ENCODE assay signal across 28 mouse cellular contexts in the genomic region with DNA sequence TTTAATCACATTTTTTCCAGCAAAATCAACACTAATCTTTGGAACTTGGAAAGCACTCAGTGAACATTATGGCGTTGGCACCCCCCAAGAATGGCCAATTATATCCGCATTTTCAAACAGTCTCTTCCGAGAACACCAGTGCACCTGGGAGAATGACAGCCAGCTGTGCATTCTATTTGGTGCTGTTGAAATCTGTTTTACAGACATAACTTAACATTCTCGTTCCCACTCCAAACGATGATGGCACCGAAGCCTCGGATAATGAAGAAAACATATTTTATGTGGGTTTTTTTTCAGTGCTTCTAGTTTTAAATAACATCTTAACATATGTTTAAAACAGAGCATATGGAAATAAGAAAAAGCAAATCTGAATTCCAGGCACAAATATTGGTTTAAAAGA.
DNase-seq lines count a peak whose midpoint lies in the region; ATAC-seq and TF ChIP-seq lines count a peak whose summit lies in the region.
"Had no signal": no experiment of that assay in that cellular context is flagged by ENCODE, and none has a peak within 500 bp of the region (broad histone marks: within the 10 kb centered on the region; RNA-seq: fewer than 3 reads in every experiment).

No protein-coding gene starts in this region.

- H3K4me1 ChIP-seq in midbrain, embryonic 16.5 days (ENCODE audit: control insufficient read depth, insufficient read depth, low read length), result no peaks in the 10 kb centered on the region
- H3K4me1 ChIP-seq: embryonic facial prominence, embryonic 15.5 days; heart, embryonic 10.5 days; heart, embryonic 15.5 days; liver, embryonic 15.5 days; neural tube, embryonic 15.5 days had no signal

- no peak overlapping the region for H3K4me2 ChIP-seq in midbrain, embryonic 16.5 days (ENCODE audit: low read length)
- H3K4me2 ChIP-seq: embryonic facial prominence, embryonic 15.5 days; forebrain, embryonic 15.5 days; heart, embryonic 15.5 days; liver, embryonic 15.5 days; lung, embryonic 14.5 days; neural tube, embryonic 15.5 days had no signal

- TF ChIP-seq CTCF in left cerebral cortex, adult 2 months (IDR thresholded peaks at IDR 0.05), result no peak
- TF ChIP-seq CTCF in brain, embryonic 14.5 days (IDR thresholded peaks at IDR 0.05; ENCODE audit: borderline replicate concordance, extremely low read depth, insufficient read depth, insufficient read length), result no peak

- ATAC-seq in midbrain, embryonic 16.5 days, result no peak
- ATAC-seq: forebrain, embryonic 15.5 days; hindbrain, embryonic 16.5 days had no signal

- no peak for TF ChIP-seq POLR2A in brain, embryonic 14.5 days (IDR thresholded peaks at IDR 0.05; ENCODE audit: borderline replicate concordance, extremely low read depth, insufficient read depth, insufficient read length, poor library complexity, severe bottlenecking)

- no peaks in the 10 kb centered on the region for H3K36me3 ChIP-seq in midbrain, embryonic 16.5 days (ENCODE audit: control insufficient read depth, insufficient read depth, low read length)
- H3K36me3 ChIP-seq: embryonic facial prominence, embryonic 10.5 days; embryonic facial prominence, embryonic 15.5 days; forebrain, embryonic 15.5 days; heart, embryonic 10.5 days; heart, embryonic 15.5 days; liver, embryonic 15.5 days; neural tube, embryonic 15.5 days had no signal

- no peak overlapping the region for H3K4me3 ChIP-seq in left cerebral cortex, adult 2 months
- no peak overlapping the region for H3K4me3 ChIP-seq in midbrain, embryonic 16.5 days (ENCODE audit: low read depth, low read length)
- H3K4me3 ChIP-seq: embryonic facial prominence, embryonic 10.5 days; embryonic facial prominence, embryonic 15.5 days; forebrain, embryonic 15.5 days; heart, embryonic 10.5 days; heart, embryonic 15.5 days; liver, embryonic 15.5 days; neural tube, embryonic 15.5 days had no signal

- peak overlapping the region; percentile 44; the same call in 1 of the 2 replicates for H3K27ac ChIP-seq in left cerebral cortex, adult 2 months
- no peak overlapping the region for H3K27ac ChIP-seq in midbrain, embryonic 16.5 days (ENCODE audit: low read length)
- H3K27ac ChIP-seq: embryonic facial prominence, embryonic 10.5 days; embryonic facial prominence, embryonic 15.5 days; forebrain, embryonic 15.5 days; heart, embryonic 10.5 days; heart, embryonic 15.5 days; liver, embryonic 15.5 days; neural tube, embryonic 15.5 days had no signal

- no peaks in the 10 kb centered on the region for H3K27me3 ChIP-seq in midbrain, embryonic 16.5 days (ENCODE audit: control insufficient read depth, insufficient read depth, low read depth, low read length)
- H3K27me3 ChIP-seq: embryonic facial prominence, embryonic 15.5 days; forebrain, embryonic 15.5 days; heart, embryonic 15.5 days; liver, embryonic 15.5 days; neural tube, embryonic 15.5 days had no signal

- no peak overlapping the region for H3K9ac ChIP-seq in midbrain, embryonic 16.5 days (ENCODE audit: low read depth, low read length)
- H3K9ac ChIP-seq: embryonic facial prominence, embryonic 15.5 days; forebrain, embryonic 15.5 days; heart, embryonic 15.5 days; liver, embryonic 15.5 days; lung, embryonic 14.5 days; neural tube, embryonic 15.5 days had no signal

- 78% methylated on average over 7 of the region's 7 CpGs for WGBS in midbrain, embryonic 16.5 days

- H3K9me3 ChIP-seq in midbrain, embryonic 16.5 days (replicated peaks; ENCODE audit: control insufficient read depth, low read length, poor library complexity, severe bottlenecking), result no peaks in the 10 kb centered on the region
- H3K9me3 ChIP-seq: embryonic facial prominence, embryonic 10.5 days; embryonic facial prominence, embryonic 15.5 days; forebrain, embryonic 15.5 days; heart, embryonic 10.5 days; heart, embryonic 15.5 days; liver, embryonic 15.5 days; neural tube, embryonic 15.5 days had no signal

- peak; percentile 19 to 56 for DNase-seq in frontal cortex, postnatal 36 days (ENCODE audit: low spot score in 2 of 2)
- no peak for DNase-seq in frontal cortex, postnatal 10 days (ENCODE audit: low spot score in 2 of 2)
- DNase-seq in left cerebral cortex, adult 2 months (ENCODE audit: extremely low spot score in 1 of 2, low spot score in 2 of 2), result no peak
- DNase-seq in left cerebral cortex, adult 11 months (ENCODE audit: low spot score), result no peak
- peak; percentile 34 for DNase-seq in brain, embryonic 14.5 days (ENCODE audit: low read depth)
- peak; percentile 42 to 61 for DNase-seq in left cerebral cortex, postnatal 25 days (ENCODE audit: low spot score in 2 of 2)
- no peak for DNase-seq in retina, embryonic 14.5 days (ENCODE audit: low spot score)
- DNase-seq: adrenal gland, postnatal 36 days; B cell, adult 2 months; cerebellum, adult 8-10 months; cerebellum, postnatal 25 days; gastrocnemius, postnatal 10 days; heart, adult 11 months; kidney, adult 18-20 months; kidney, postnatal 36 days; lung, embryonic 14.5 days; lung, postnatal 14 days; spleen, adult 18-20 months; thymus, postnatal 14 days had no signal

- intact Hi-C loops in left cerebral cortex, adult 2 months (cut with DNase I), result loop anchor here (1.0 kb wide), 1 partner anchor 259 kb away; no protein-coding TSS in a partner anchor
- intact Hi-C loops in left cerebral cortex, postnatal 25 days (cut with DNase I), result loop anchor here (10.0 kb wide), 1 partner anchor 284 kb away; no protein-coding TSS in a partner anchor

Comparison
In these comparisons a context has a peak if more than half of its experiments do, and no peak if none do; other contexts are left out.
1. DNase-seq: peak in frontal cortex, postnatal 36 days (2 of 2), brain, embryonic 14.5 days (single experiment) and left cerebral cortex, postnatal 25 days (2 of 2); none in frontal cortex, postnatal 10 days (0 of 2), left cerebral cortex, adult 2 months (0 of 2), left cerebral cortex, adult 11 months (single experiment) and retina, embryonic 14.5 days (single experiment).